Mouse (Mus musculus): ENCODE data around the gene Cnst. TPM values are rescaled to one million over a fixed set of nuclear protein-coding genes. Genes with fewer than 3 reads are reported as not detected.

The Cnst gene
- total RNA-seq, 2 experiments from 2014 or later, result 43.6 to 51.9 TPM

DNA sequence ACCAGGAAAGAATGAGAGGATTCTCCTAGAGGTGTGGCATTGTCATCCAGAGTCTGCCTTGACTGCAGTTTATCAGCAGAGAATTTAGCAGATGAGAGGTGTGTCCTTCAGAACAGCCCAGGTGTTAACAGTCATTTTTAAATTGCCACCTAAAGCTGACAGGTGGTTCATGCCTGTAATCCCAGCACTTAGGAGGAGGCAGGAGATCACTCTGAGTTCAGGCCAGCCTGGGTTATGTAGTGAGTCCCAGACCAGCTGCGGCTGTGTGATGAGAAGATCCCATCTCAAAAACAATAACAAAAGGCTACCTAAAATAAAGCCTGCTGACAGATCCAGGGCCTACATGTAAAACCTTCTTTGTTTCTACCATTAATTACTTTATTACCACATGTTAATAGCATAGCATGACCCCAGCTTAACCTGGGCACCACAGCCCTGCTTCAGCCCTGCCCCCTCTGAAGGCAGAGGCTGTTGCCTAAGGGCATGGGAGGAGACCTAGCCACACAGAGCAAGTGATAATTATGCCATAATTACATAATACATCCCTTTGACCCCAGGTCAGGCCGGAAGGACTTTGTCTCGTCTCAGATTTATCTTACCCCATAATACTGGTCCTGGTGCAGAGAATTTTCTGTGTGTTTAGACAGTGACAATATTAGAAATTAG lies 40.4 kb downstream of the Cnst start:
- DNase-seq, result no peak
- intact Hi-C loops (cut with DNase I), result no loop called here

- intact Hi-C loops (cut with DNase I), result no loop called here
- peak in 1 of 2 experiments; percentile 29 for DNase-seq
These were observed 42.1 kb downstream of the Cnst start for GRCm38 (mm10) chr1:179588230-179588629.

GRCm38 (mm10) chr1:179591639-179592038 lies 45.5 kb downstream of the Cnst start:
- intact Hi-C loops (cut with DNase I), result loop anchor here (5.0 kb wide), 1 partner anchor 44 kb away; the partner anchor contains the start of genes Cnst and Tfb2m
- DNase-seq, result no peak

- intact Hi-C loops (cut with DNase I), result loop anchor here (5.0 kb wide), 1 partner anchor 45 kb away; the partner anchor contains the start of genes Cnst and Tfb2m
- DNase-seq, result no peak
These were observed 46.0 kb downstream of the Cnst start for GRCm38 (mm10) chr1:179592143-179592542.

- intact Hi-C loops (cut with DNase I), result loop anchor here (5.0 kb wide), 1 partner anchor 46 kb away; the partner anchor contains the start of genes Cnst and Tfb2m
- DNase-seq, result no peak
These were observed 46.8 kb downstream of the Cnst start for GRCm38 (mm10) chr1:179592972-179593371.

DNA sequence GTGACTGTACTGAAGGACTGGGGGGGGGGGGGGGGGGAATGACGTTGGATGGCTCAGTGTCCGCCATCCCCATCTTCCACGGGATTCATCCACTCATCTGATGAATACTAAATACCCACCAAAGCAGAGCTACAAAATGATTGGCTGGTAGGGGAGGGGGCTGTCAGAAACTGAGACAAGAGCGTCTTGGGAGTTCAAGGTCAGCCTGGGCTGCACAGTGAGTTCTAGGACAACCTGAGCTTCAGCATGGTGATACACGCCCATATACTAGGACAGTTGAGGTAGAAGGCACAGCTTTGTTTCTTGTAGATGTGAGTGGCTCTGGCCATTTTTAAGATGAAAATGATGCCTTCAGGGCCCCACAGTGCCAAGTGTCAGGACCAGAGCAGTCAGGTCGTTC lies 52.2 kb downstream of the Cnst start:
- DNase-seq, result no peak
- intact Hi-C loops (cut with DNase I), result no loop called here

DNA sequence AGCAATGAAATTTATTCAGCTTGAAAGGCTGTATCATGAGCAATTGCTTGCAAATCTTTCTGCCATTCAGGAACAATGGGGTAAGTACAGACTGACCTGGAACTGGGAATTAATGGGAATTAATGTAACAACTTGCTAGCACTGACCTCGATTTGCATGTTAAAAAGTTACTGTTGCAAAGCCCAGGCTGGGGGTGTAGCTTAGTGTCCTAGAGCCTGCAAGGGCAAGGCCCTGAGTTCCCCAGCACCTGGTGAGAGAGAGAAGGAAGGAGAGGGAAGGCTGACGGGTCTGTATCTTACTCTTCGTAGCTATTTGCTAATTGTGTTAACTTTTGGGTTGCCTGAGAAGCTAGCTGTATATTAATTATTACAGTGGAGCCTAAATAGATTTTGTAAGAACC lies 58.4 kb downstream of the Cnst start:
- no peak for DNase-seq
- intact Hi-C loops (cut with DNase I), result no loop called here

DNA sequence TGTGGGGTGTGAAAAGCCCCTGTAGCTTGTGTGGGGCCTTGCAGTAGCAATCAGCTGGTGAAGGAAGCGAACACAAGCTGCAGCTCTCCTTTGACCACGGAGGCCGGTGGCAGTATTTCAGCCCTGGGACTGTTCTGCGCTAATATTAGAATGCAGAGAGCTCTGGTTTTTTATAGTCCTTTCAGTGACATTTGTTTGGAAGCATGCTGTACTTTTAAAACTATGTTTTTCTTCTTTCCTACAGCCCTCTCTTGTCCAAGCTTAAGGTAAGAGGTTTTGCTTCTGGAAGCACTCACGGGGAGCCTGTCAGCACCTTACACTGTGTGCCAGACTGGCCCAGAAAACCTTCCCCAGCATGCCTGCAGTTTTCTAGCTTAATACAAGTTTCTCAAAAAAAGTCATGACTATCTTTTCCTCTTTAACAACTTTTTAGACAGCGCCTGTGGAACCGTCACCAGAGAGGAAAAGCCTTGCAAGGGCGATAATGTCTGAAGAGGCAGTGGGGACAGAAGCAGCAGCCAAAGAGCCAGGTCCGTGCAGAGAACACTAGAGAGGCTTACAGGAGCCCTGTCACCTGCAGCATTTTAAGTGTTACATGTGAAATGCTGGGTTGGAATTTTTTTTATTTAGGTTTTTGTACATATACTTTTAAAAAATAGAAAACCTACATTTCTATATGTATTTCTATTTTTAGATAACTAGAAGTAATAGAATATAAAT lies 60.0 kb downstream of the Cnst start:
- peak in 1 of 2 experiments; percentile 26 for DNase-seq

GRCm38 (mm10) chr1:179608521-179608920 lies 62.4 kb downstream of the Cnst start:
- no peak for DNase-seq
- intact Hi-C loops (cut with DNase I), result no loop called here

More for the DNA sequence above, 60.0 kb downstream of the Cnst start:
- intact Hi-C loops (cut with DNase I), result no loop called here

DNA sequence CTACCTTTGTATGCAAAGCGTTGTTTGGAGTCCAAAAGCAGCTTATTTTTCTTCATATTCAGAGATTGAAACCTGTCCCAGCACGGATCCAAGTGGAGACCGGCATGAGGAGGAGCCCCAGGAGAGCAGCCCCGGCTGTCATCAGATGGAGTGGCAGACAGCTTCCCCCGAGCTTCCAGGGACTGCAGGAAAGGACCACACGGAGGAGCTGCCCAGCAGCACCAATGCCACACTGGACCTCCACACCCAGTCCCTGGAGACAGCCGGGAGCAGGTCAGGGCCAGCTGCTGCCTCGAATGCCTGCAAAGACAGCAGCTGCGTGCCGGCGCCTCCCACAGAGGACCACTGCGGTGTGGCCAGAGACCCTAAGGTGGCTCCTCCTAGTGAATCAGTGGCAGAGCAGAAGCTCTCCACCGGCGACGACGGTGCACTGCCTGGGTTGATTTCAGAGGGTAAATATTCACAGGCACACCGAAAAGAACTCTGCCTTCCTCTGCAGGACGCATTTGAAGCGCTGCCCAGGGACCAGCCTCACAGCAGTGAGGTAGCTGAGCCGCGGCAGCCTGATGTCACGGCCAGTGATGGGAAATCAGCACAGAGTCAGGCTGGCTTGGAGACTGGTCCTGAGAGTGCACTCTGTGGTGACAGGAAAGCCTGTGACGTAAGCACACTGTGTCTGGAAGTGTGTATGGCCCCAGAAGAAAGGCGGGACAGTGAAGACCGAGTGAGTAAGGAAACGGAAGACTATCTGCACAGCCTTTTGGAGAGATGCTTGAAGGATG lies 63.7 kb downstream of the Cnst start:
- intact Hi-C loops (cut with DNase I), result no loop called here

DNA sequence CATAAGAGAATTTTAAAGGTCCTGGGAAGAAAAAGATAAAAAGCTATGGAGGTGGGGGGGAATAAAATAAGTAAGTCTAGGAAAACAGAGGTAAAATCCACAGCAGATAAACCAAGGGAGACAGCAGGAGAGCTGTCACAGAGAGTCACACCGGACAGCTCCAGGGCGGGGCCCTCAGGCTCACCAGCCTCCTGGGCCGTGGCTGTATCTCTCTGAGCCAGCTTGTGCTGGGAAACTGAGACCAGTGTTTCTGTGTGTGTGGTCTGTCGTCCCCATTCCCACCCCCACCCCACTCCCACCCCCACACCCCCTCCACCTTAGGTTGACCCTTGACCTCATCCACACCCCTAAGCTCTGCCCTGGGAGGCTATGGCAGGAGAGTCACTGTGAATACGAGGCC lies 65.0 kb downstream of the Cnst start:
- no peak for DNase-seq
- intact Hi-C loops (cut with DNase I), result no loop called here

More for the DNA sequence above, 63.7 kb downstream of the Cnst start:
- no peak for DNase-seq

GRCm38 (mm10) chr1:179612418-179612817 lies 66.2 kb downstream of the Cnst start:
- intact Hi-C loops (cut with DNase I), result no loop called here
- DNase-seq, result no peak

- no peak for DNase-seq
- intact Hi-C loops (cut with DNase I), result no loop called here
These were observed 66.9 kb downstream of the Cnst start for GRCm38 (mm10) chr1:179612986-179613505.

GRCm38 (mm10) chr1:179617426-179617825 lies 71.3 kb downstream of the Cnst start:
- DNase-seq, result no peak
- intact Hi-C loops (cut with DNase I), result no loop called here

- intact Hi-C loops (cut with DNase I), result no loop called here
- DNase-seq, result no peak
These were observed 76.5 kb downstream of the Cnst start for GRCm38 (mm10) chr1:179622665-179623064.

GRCm38 (mm10) chr1:179623657-179624056 lies 77.5 kb downstream of the Cnst start:
- intact Hi-C loops (cut with DNase I), result loop anchor here (2.0 kb wide), 2 partner anchors 77 to 121 kb away; partner anchors contain the start of genes Cnst and Tfb2m
- DNase-seq, result peak; percentile 38 to 58

DNA sequence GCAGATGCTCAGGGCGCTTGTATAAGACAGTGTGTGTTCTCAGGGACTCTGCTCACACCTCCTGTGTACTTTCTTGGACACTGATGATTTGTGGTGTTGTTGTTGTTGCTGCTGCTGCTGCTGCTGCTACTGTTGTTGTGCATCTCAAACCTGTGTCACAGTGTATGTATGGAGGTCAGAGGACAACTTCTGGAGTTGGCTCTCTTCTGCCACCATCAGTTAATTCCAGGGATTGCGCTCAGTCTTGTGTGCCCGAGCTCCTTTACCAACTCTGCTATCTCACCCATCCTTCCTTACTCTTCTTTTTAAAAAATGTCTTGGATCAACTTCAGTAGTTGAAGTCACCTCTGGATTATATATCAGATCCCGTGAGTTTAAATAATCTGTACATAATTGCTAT lies 78.2 kb downstream of the Cnst start:
- DNase-seq, result peak; percentile 57 to 73
- intact Hi-C loops (cut with DNase I), result loop anchor here (2.0 kb wide), 2 partner anchors 78 to 122 kb away; partner anchors contain the start of genes Cnst and Tfb2m

- intact Hi-C loops (cut with DNase I), result no loop called here
- DNase-seq, result no peak
These were observed 81.7 kb downstream of the Cnst start for GRCm38 (mm10) chr1:179627855-179628254.

DNA sequence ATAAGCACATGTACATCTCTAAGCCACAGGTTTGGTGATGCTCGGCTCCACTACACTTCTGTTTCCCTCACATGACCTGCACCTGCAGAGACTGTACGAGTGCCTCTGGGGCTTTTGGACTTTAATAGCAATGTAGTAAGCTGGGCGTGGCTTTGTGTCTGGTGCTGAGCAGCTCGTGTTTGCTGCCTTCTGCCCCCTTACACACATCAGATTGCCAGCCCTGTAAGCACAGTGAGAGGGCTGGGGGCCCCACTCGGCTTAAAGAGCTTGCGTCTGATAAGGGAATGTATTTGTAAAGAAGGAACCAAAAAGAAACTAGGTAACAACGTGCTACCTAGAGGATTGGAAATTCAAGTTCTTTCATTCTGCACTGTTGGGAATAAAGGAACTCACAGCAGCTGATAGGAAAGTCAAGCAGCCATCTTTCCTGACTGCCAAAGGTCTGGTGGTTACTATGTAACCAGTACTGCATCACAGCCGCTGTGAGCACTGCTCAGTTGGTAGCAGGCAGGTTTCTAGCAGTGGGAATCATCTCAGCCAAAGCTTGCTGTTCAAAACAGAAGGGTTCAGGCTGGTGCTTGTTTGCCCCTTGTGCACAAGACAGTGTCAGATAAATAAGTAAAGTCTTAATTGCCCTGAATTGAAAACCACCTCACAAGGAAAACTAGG lies 82.4 kb downstream of the Cnst start:
- no peak for DNase-seq
- intact Hi-C loops (cut with DNase I), result no loop called here

DNA sequence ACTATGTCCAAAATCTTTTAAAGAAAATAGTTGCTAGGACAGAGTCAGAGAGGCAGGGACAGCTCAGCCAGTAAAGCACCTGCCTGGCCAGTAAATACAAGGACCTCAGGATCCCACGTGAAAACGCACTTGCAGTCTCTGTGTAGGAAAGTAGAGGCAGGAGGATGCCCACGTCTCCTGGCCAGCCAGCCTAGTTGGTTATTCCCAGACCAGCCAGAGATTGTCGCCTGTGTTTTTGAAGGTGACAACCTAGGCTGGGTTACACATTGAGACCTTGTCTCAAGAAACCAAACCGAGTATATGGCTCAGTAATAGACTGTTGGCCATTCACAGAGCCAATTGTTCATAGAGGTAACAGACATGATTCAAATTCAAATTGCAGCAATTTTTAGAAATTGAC lies 83.1 kb downstream of the Cnst start:
- no peak for DNase-seq
- intact Hi-C loops (cut with DNase I), result no loop called here

Measured in heart, postnatal 14 days (tissue).